In genomic region chr14:40063371-40063770, GRCm38 (mm10) we compare ENCODE assay signal across 31 mouse cellular contexts.
"Had no signal": no experiment of that assay in that cellular context is flagged by ENCODE, and none has a peak within 500 bp of the region (broad histone marks: within the 10 kb centered on the region; RNA-seq: fewer than 3 reads in every experiment).

No protein-coding gene starts in this region.

- ATAC-seq: liver, embryonic 12.5 days; liver, postnatal 0 days; lung, postnatal 0 days; midbrain, embryonic 13.5 days; midbrain, embryonic 15.5 days; midbrain, embryonic 16.5 days had no signal

- DNase-seq: left cerebral cortex, postnatal 4 days; liver; liver, embryonic 13.5 days; liver, postnatal 0 days; lung, adult 18-20 months; lung, adult 2 months; lung, embryonic 14.5 days; lung, postnatal 10 days; lung, postnatal 14 days; lung, postnatal 36 days; lung, postnatal 4 days; midbrain, embryonic 14.5 days had no signal

- H3K4me3 ChIP-seq: limb, embryonic 12.5 days; limb, embryonic 13.5 days; limb, embryonic 15.5 days; liver, embryonic 12.5 days; liver, embryonic 13.5 days; liver, embryonic 15.5 days; lung, embryonic 15.5 days; megakaryocyte, embryonic 14.5 days; midbrain, embryonic 10.5 days; midbrain, embryonic 12.5 days; midbrain, embryonic 13.5 days; midbrain, embryonic 15.5 days; myocyte; neural tube, embryonic 12.5 days had no signal

- H3K4me1 ChIP-seq: limb, embryonic 12.5 days; limb, embryonic 13.5 days; limb, embryonic 15.5 days; liver, embryonic 12.5 days; liver, embryonic 13.5 days; liver, embryonic 15.5 days; lung, embryonic 15.5 days; megakaryocyte, embryonic 14.5 days; midbrain, embryonic 10.5 days; midbrain, embryonic 12.5 days; midbrain, embryonic 13.5 days; midbrain, embryonic 15.5 days; neural tube, embryonic 12.5 days had no signal

- H3K36me3 ChIP-seq: limb, embryonic 12.5 days; limb, embryonic 13.5 days; limb, embryonic 15.5 days; liver, embryonic 12.5 days; liver, embryonic 13.5 days; liver, embryonic 15.5 days; lung, embryonic 15.5 days; midbrain, embryonic 10.5 days; midbrain, embryonic 12.5 days; midbrain, embryonic 13.5 days; midbrain, embryonic 15.5 days; neural tube, embryonic 12.5 days had no signal

- H3K9me3 ChIP-seq: limb, embryonic 12.5 days; limb, embryonic 13.5 days; limb, embryonic 15.5 days; liver, embryonic 12.5 days; liver, embryonic 13.5 days; liver, embryonic 15.5 days; lung, embryonic 15.5 days; megakaryocyte, embryonic 14.5 days; midbrain, embryonic 10.5 days; midbrain, embryonic 12.5 days; midbrain, embryonic 13.5 days; midbrain, embryonic 15.5 days; neural tube, embryonic 12.5 days had no signal

- H3K27ac ChIP-seq: limb, embryonic 12.5 days; limb, embryonic 13.5 days; limb, embryonic 15.5 days; liver, embryonic 12.5 days; liver, embryonic 13.5 days; liver, embryonic 14.5 days; liver, embryonic 15.5 days; lung, embryonic 15.5 days; macrophage; midbrain, embryonic 10.5 days; midbrain, embryonic 12.5 days; midbrain, embryonic 13.5 days; midbrain, embryonic 15.5 days; neural tube, embryonic 12.5 days had no signal

- H3K9ac ChIP-seq: limb, embryonic 12.5 days; limb, embryonic 13.5 days; limb, embryonic 15.5 days; liver, embryonic 12.5 days; liver, embryonic 13.5 days; liver, embryonic 14.5 days; liver, embryonic 15.5 days; liver, postnatal 0 days; lung, embryonic 14.5 days; lung, embryonic 15.5 days; midbrain, embryonic 12.5 days; midbrain, embryonic 13.5 days; midbrain, embryonic 15.5 days; neural tube, embryonic 12.5 days had no signal

- H3K4me2 ChIP-seq: limb, embryonic 12.5 days; limb, embryonic 13.5 days; limb, embryonic 15.5 days; liver, embryonic 11.5 days; liver, embryonic 12.5 days; liver, embryonic 13.5 days; liver, embryonic 15.5 days; lung, embryonic 14.5 days; lung, embryonic 15.5 days; midbrain, embryonic 11.5 days; midbrain, embryonic 12.5 days; midbrain, embryonic 13.5 days; midbrain, embryonic 15.5 days; neural tube, embryonic 12.5 days had no signal

- H3K27me3 ChIP-seq: limb, embryonic 12.5 days; limb, embryonic 13.5 days; limb, embryonic 15.5 days; liver, embryonic 12.5 days; liver, embryonic 13.5 days; liver, embryonic 15.5 days; lung, embryonic 15.5 days; megakaryocyte, embryonic 14.5 days; midbrain, embryonic 12.5 days; midbrain, embryonic 13.5 days; midbrain, embryonic 15.5 days; neural tube, embryonic 12.5 days had no signal
